Mouse (Mus musculus): ENCODE results near the gene Slc44a1. TPM values are rescaled to one million over a fixed set of nuclear protein-coding genes. Genes with fewer than 3 reads are reported as not detected.

Gene Slc44a1
- polyA plus RNA-seq (2015; fragmentation: Nextera tagmentation; extraction: Ambion mirVana): 4.8 and 10.7 TPM in 2 replicates

DNA sequence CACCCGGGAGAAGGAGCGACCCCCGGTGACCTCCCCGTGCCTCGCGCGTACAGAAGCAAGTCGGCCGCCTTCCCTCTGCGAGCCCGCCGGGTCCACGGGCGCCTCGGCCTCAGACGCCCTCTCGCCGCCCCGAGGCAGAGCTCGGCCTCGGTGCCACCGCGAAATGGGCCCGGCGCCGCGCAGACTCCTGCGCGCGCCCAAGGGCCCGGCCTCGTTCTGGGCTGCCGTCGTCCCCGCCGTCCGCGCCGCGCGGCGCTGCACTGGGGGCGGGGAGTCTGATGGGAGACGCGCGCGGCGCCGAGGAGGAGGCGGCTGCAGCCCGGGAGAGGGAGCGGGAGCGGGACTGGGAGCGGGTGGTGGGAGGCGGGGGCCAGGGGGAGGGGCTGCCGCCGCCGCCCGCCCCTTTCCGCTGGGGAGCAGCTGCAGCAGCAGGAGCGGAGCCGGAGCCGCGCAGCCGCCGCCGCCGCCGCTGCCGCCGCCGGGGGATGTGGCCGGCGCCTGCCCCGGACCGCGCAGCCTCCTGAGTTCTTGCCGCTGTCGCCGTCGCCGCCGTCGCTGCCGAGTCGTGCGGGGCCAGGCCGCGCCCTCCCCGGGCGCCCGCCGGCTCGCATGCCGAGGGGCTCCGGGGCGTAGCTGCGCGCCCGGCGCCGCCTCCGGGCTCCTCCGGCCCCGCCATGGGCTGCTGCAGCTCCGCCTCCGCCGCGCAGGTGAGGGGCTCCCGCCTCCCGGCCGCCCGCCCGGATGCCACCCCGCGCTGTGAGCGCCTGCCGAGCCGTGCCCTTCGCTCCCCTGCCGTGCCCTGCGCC is at the start of gene Slc44a1:
Gene Slc44a1 (plus strand): TSS at position 404 of the 806 bp plus-strand sequence.
- peaks cover 15% of the 10 kb centered on the region for H3K4me1 ChIP-seq (ENCODE audit: control insufficient read depth, insufficient read depth, low read depth, low read length)
- under 1% methylated on average over 60 of the region's 122 CpGs for WGBS
- peak; percentile 98 for ATAC-seq

DNA sequence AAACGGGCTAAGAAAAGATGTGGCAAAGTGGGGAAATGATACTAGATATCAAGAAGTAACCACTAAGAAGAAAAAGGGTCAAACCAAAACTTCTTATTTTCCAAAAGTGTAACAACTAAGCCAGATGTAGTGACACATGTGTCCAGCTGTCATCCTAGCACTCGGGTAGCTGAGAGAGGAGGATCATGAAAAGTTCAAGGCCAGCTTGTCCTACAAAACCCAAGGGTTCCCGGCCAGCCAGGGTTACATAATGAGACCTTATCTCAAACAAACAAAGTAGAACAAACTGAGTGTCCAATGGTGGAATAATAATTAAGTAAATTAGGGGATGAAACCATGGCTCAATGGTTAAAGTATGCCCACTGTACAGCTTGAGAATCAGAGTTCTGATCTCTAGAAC is 45.2 kb upstream of the Slc44a1 start:
- Histone ChIP-seq H3K36me3 (ENCODE audit: control insufficient read depth, insufficient read depth, low read length) (no peaks in the 10 kb centered on the region), H3K9me3 (ENCODE audit: control insufficient read depth, low read length) (no peaks in the 10 kb centered on the region), H3K27me3 (replicated peaks; ENCODE audit: control insufficient read depth, insufficient read depth, low read length) (no peaks in the 10 kb centered on the region), H3K27ac (ENCODE audit: low read depth, low read length) (no peak overlapping the region), H3K4me3 (ENCODE audit: low read length) (no peak overlapping the region), H3K9ac (ENCODE audit: low read depth, low read length) (no peak overlapping the region), H3K4me2 (ENCODE audit: low read length) (no peak overlapping the region), H3K4me1 (ENCODE audit: control insufficient read depth, insufficient read depth, low read depth, low read length) (no peaks in the 10 kb centered on the region)
- 81% methylated on average over 3 of the region's 3 CpGs for WGBS
- ATAC-seq: no peak

More for the DNA sequence above, at the start of gene Slc44a1:
- peak within 1 kb of the TSS; percentile 74 for H3K4me2 ChIP-seq (ENCODE audit: low read length)
- peak within 1 kb of the TSS; percentile 92 for H3K27ac ChIP-seq (ENCODE audit: low read depth, low read length)
- H3K36me3 ChIP-seq (ENCODE audit: control insufficient read depth, insufficient read depth, low read length): no peaks in the 10 kb centered on the region
- peak within 1 kb of the TSS; percentile 96 for H3K4me3 ChIP-seq (ENCODE audit: low read length)
- no peaks in the 10 kb centered on the region for H3K27me3 ChIP-seq (replicated peaks; ENCODE audit: control insufficient read depth, insufficient read depth, low read length)
- H3K9ac ChIP-seq (ENCODE audit: low read depth, low read length): peak within 1 kb of the TSS; percentile 92
- H3K9me3 ChIP-seq (ENCODE audit: control insufficient read depth, low read length): no peaks in the 10 kb centered on the region

DNA sequence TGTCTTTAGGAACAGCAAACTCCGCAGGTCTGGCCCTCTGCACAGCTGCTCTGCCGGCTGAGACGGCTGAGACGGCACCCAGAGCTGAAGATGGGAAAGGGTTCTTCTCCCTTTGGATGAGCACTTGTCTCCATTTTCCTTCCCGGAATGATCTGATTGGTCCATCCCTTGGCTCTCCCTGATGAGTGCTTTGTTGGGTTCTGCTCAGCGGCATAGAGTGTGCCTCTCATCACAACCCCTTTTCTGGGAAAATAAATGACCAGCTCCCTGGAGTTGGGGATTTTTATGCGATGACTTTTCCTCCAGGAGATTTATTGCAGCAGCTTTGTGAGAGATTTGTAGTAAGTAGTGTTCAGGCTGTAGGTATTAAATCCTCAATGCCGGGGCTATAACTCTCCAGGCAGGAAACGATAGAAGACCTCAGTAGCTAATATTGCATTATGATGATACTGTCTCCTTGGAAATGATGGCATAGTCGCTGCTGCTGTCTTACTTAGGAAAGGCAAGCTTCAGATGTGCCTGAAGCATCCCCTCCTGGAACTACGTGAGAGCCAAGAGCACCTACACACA is 43.5 kb upstream of the Slc44a1 start:
- 72% methylated on average over 11 of the region's 11 CpGs for WGBS
- no peak for ATAC-seq
- H3K4me1 ChIP-seq (ENCODE audit: control insufficient read depth, insufficient read depth, low read depth, low read length): no peaks in the 10 kb centered on the region

DNA sequence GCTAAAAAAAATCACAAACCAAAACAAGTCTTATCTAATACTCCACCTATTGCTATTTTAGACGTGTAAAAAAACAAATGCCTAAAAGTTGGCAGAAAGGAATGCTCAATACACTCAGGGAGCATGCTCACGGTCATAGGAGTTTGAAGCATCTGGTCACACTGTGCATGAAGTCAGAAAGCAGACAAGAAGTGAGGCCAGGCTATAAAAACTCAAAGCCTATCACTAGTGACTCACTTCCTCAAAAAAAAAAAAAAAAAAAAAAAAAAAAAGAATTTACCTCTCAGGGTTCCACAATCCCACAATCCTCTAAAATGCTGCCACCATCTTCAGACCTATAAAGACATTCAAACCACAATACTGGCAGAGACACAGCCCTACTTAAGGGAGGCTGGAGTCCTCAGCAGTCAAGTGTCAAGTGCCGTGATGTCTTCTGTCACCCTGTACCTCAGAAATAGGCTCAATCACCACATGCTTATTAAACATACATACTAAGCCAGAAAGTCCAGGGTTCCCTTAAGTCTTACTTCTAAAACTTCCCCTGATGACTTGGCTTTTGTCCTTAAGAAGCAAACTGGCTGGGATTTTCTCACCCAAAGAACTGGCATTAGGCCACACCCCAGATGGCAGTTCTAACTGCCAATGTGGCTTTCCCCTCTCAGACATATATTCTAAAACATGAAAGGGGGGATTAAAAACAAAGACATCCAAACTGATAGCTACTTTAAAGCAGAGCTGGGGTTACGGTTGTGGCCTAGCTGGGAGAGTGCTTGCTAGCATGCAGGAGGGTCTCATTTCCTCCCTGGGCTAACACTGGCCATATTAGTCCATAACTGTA is 42.7 kb upstream of the Slc44a1 start:
- ATAC-seq: 0 out of 2 replicates have a peak, but pooled peaks have one; percentile 42
- Histone ChIP-seq H3K4me1 (ENCODE audit: control insufficient read depth, insufficient read depth, low read depth, low read length) (no peaks in the 10 kb centered on the region), H3K4me2 (ENCODE audit: low read length) (no peak overlapping the region), H3K4me3 (ENCODE audit: low read length) (no peak overlapping the region), H3K9me3 (ENCODE audit: control insufficient read depth, low read length) (no peaks in the 10 kb centered on the region), H3K36me3 (ENCODE audit: control insufficient read depth, insufficient read depth, low read length) (no peaks in the 10 kb centered on the region), H3K27me3 (replicated peaks; ENCODE audit: control insufficient read depth, insufficient read depth, low read length) (no peaks in the 10 kb centered on the region), H3K27ac (ENCODE audit: low read depth, low read length) (0 out of 2 replicates have a peak overlapping the region, but pooled peaks have one; percentile 14), H3K9ac (ENCODE audit: low read depth, low read length) (no peak overlapping the region)
- 68% methylated on average over 4 of the region's 4 CpGs for WGBS

More for the DNA sequence above, 43.5 kb upstream of the Slc44a1 start:
- no peak overlapping the region for H3K27ac ChIP-seq (ENCODE audit: low read depth, low read length)
- H3K4me2 ChIP-seq (ENCODE audit: low read length): no peak overlapping the region
- H3K27me3 ChIP-seq (replicated peaks; ENCODE audit: control insufficient read depth, insufficient read depth, low read length): no peaks in the 10 kb centered on the region
- H3K9me3 ChIP-seq (ENCODE audit: control insufficient read depth, low read length): no peaks in the 10 kb centered on the region
- no peak overlapping the region for H3K9ac ChIP-seq (ENCODE audit: low read depth, low read length)
- H3K4me3 ChIP-seq (ENCODE audit: low read length): no peak overlapping the region
- no peaks in the 10 kb centered on the region for H3K36me3 ChIP-seq (ENCODE audit: control insufficient read depth, insufficient read depth, low read length)

DNA sequence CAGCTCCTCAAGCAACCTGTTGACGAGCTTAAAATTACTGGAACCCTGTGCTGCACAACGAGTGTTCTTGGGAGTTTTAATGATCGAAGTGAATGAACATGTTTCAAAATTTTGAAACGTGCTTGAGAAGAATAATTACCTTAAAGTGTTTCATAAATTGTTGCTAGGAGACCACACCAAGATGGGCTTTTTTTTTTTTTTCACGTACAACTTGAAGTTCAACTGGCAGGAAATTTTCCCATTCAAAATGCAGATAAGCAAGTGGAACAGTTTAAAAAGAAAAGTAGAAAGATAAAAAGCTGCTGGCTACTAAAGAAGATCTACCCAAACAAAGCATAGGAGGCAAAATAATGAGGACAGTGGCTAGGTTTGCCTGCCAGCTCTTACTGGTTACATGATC is 41.7 kb upstream of the Slc44a1 start:
- no peaks in the 10 kb centered on the region for H3K27me3 ChIP-seq (replicated peaks; ENCODE audit: control insufficient read depth, insufficient read depth, low read length)
- H3K4me2 ChIP-seq (ENCODE audit: low read length): no peak overlapping the region
- H3K9me3 ChIP-seq (ENCODE audit: control insufficient read depth, low read length): no peaks in the 10 kb centered on the region
- WGBS: 56% methylated on average over 5 of the region's 5 CpGs
- no peak overlapping the region for H3K4me3 ChIP-seq (ENCODE audit: low read length)
- ATAC-seq: no peak
- H3K27ac ChIP-seq (ENCODE audit: low read depth, low read length): no peak overlapping the region
- H3K36me3 ChIP-seq (ENCODE audit: control insufficient read depth, insufficient read depth, low read length): no peaks in the 10 kb centered on the region
- H3K4me1 ChIP-seq (ENCODE audit: control insufficient read depth, insufficient read depth, low read depth, low read length): no peaks in the 10 kb centered on the region
- no peak overlapping the region for H3K9ac ChIP-seq (ENCODE audit: low read depth, low read length)

DNA sequence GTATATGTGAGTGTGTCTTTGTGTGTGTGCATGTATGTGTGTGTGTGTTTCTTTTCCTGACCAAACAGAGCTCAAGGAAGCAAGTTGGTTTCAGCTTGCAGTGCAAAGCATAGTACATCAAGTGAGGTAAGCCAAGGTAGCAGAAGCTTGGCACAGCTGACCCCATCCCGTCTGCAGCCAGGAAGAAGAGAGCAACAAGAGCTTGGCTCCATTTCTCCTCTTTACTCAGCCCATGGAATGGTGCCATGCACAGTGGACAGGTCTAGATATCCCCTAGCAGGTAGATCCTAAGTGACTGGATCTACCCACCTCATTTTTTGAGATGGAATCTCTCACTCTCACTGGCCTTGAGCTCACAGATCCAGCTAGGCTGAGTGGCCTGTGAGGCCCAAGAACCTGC is 40.8 kb upstream of the Slc44a1 start:
- Histone ChIP-seq H3K9me3 (ENCODE audit: control insufficient read depth, low read length) (no peaks in the 10 kb centered on the region), H3K4me3 (ENCODE audit: low read length) (no peak overlapping the region), H3K4me2 (ENCODE audit: low read length) (no peak overlapping the region), H3K27ac (ENCODE audit: low read depth, low read length) (no peak overlapping the region), H3K36me3 (ENCODE audit: control insufficient read depth, insufficient read depth, low read length) (no peaks in the 10 kb centered on the region), H3K9ac (ENCODE audit: low read depth, low read length) (no peak overlapping the region), H3K27me3 (replicated peaks; ENCODE audit: control insufficient read depth, insufficient read depth, low read length) (no peaks in the 10 kb centered on the region), H3K4me1 (ENCODE audit: control insufficient read depth, insufficient read depth, low read depth, low read length) (no peaks in the 10 kb centered on the region)
- whole genome bisulfite sequencing: 84% methylated on average over 1 of the region's 1 CpGs
- no peak for ATAC-seq

DNA sequence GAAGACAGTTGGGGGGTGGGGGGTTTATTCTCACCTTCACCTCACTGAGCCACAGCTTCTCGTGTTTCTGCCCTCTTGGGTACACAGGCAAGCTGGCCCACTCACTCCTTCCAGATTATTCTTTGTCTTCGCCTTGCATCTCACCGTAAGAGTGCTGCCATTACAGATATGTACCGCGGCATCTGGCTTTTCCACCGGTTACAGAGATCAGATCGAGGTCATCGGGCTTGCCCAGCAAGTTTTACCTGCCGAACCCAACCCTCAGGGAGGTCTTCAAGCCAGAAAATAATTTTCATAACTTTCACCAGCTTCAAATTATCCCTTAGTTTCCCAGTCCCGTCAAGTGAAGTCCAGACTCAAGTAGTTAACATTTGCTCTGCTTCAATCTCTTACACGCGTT is 36.8 kb upstream of the Slc44a1 start:
- no peaks in the 10 kb centered on the region for H3K27me3 ChIP-seq (replicated peaks; ENCODE audit: control insufficient read depth, insufficient read depth, low read length)
- no peaks in the 10 kb centered on the region for H3K4me1 ChIP-seq (ENCODE audit: control insufficient read depth, insufficient read depth, low read depth, low read length)
- WGBS: 97% methylated on average over 12 of the region's 12 CpGs
- H3K4me2 ChIP-seq (ENCODE audit: low read length): no peak overlapping the region
- H3K27ac ChIP-seq (ENCODE audit: low read depth, low read length): no peak overlapping the region
- H3K9me3 ChIP-seq (ENCODE audit: control insufficient read depth, low read length): no peaks in the 10 kb centered on the region
- no peak overlapping the region for H3K4me3 ChIP-seq (ENCODE audit: low read length)
- no peaks in the 10 kb centered on the region for H3K36me3 ChIP-seq (ENCODE audit: control insufficient read depth, insufficient read depth, low read length)
- ATAC-seq: no peak
- H3K9ac ChIP-seq (ENCODE audit: low read depth, low read length): no peak overlapping the region

DNA sequence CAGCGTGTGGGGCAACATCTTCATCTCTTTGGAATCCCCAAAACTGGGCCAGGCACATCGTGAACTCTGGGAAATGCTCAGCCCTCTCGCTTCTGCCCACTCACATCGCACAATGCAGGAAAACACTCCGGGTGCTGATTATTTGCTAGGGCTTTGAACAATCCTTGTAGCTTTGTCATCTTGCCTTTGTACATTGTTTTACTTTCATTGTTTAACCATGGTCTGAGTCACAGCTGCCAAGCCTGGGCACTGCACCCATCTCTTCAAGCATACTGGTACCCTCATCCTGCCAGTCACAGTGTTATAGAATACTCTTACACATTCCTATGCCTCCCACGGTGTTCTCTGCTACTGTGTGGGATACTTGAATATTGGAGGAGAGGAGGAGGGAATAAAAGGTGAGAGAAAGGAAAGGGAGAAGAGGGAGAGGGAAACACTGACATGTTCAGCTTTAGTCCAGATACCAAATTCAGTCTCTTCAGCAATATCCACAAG is 35.7 kb upstream of the Slc44a1 start:
- ATAC-seq: no peak
- no peak overlapping the region for H3K27ac ChIP-seq (ENCODE audit: low read depth, low read length)
- H3K9ac ChIP-seq (ENCODE audit: low read depth, low read length): no peak overlapping the region
- no peaks in the 10 kb centered on the region for H3K4me1 ChIP-seq (ENCODE audit: control insufficient read depth, insufficient read depth, low read depth, low read length)
- no peak overlapping the region for H3K4me3 ChIP-seq (ENCODE audit: low read length)
- H3K27me3 ChIP-seq (replicated peaks; ENCODE audit: control insufficient read depth, insufficient read depth, low read length): no peaks in the 10 kb centered on the region
- H3K9me3 ChIP-seq (ENCODE audit: control insufficient read depth, low read length): no peaks in the 10 kb centered on the region
- no peaks in the 10 kb centered on the region for H3K36me3 ChIP-seq (ENCODE audit: control insufficient read depth, insufficient read depth, low read length)
- WGBS: 87% methylated on average over 6 of the region's 6 CpGs
- H3K4me2 ChIP-seq (ENCODE audit: low read length): no peak overlapping the region

DNA sequence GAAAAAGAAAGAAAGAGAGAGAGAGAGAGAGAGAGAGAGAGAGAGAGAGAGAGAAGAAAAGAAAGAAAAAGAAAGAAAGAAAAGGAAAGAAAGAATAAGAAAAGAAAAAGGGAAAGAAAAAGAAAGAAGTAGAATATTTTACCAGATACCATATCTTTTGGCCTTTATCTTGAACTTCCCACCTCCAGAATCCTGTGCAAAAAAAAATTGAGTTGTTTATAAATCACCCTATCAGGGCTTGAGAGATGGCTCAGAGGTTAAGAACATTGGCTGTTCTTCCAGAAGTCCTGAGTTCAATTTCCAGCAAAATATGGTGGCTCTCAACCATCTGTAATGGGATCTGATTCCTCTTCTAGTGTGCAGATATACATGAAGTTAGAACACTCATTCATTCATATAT is 33.3 kb upstream of the Slc44a1 start:
- no peak for ATAC-seq
- Histone ChIP-seq H3K9me3 (ENCODE audit: control insufficient read depth, low read length) (no peaks in the 10 kb centered on the region), H3K27me3 (replicated peaks; ENCODE audit: control insufficient read depth, insufficient read depth, low read length) (no peaks in the 10 kb centered on the region)

More for the DNA sequence above, 33.3 kb upstream of the Slc44a1 start:
- Histone ChIP-seq H3K4me3 (ENCODE audit: low read length) (no peak overlapping the region), H3K4me1 (ENCODE audit: control insufficient read depth, insufficient read depth, low read depth, low read length) (no peaks in the 10 kb centered on the region; the same call in 1 of the 2 replicates), H3K9ac (ENCODE audit: low read depth, low read length) (no peak overlapping the region), H3K27ac (ENCODE audit: low read depth, low read length) (no peak overlapping the region), H3K4me2 (ENCODE audit: low read length) (no peak overlapping the region), H3K36me3 (ENCODE audit: control insufficient read depth, insufficient read depth, low read length) (no peaks in the 10 kb centered on the region)

Measured in hindbrain, embryonic 16.5 days (tissue).